Mouse (Mus musculus) lung, postnatal 0 days (tissue): ENCODE results near the gene Apc2. TPM values are rescaled to one million over a fixed set of nuclear protein-coding genes. Genes with fewer than 3 reads are reported as not detected.

ENCODE experiments used
- ATAC-seq: fragments of 200-750 bp; cut with Nextera tagmentation; 2 replicates; pipeline ENCODE4 v1.8.0; 2017; ENCODE audit warnings: moderate library complexity
- DNase-seq: peaks from one replicate; pipeline ENCODE4 v3.0.0-alpha.2; 2016; ENCODE audit warnings: low spot score
- H3K27ac ChIP-seq: fragments of 300-500 bp; sonication (generic); 2 replicates; pipeline ENCODE4 v1.5.1; 2014; ENCODE audit warnings: antibody characterized with exemption, mild to moderate bottlenecking, low read length, mixed read lengths
- H3K27me3 ChIP-seq: fragments of 300-500 bp; sonication (generic); replicated peaks from 2 replicates; pipeline ENCODE4 v1.6.1; 2014; ENCODE audit warnings: low read length, mixed read lengths; ENCODE audit not compliant: insufficient read depth
- H3K36me3 ChIP-seq: fragments of 300-500 bp; sonication (generic); 2 replicates; pipeline ENCODE4 v1.6.1; 2014; ENCODE audit warnings: low read length, mixed read lengths; ENCODE audit not compliant: insufficient read depth
- H3K4me1 ChIP-seq: fragments of 300-500 bp; sonication (generic); 2 replicates; pipeline ENCODE4 v1.6.1; 2014; ENCODE audit warnings: antibody characterized with exemption, low read depth, low read length, mixed read lengths; ENCODE audit not compliant: insufficient read depth
- H3K4me2 ChIP-seq: fragments of 300-500 bp; sonication (generic); replicated peaks from 2 replicates; pipeline ENCODE4 v1.6.1; 2014; ENCODE audit warnings: low read depth, mild to moderate bottlenecking, low read length, moderate library complexity, mixed read lengths
- H3K4me3 ChIP-seq: fragments of 300-500 bp; sonication (generic); 2 replicates; pipeline ENCODE4 v1.5.1; 2014; ENCODE audit warnings: low read depth, low read length
- H3K9ac ChIP-seq: fragments of 300-500 bp; sonication (generic); replicated peaks from 2 replicates; pipeline ENCODE4 v1.6.1; 2014; ENCODE audit warnings: low read depth, mild to moderate bottlenecking
- H3K9me3 ChIP-seq: fragments of 300-500 bp; sonication (generic); 2 replicates; pipeline ENCODE4 v1.6.1; 2016; ENCODE audit warnings: low read length, mixed read lengths
- CTCF ChIP-seq: IDR thresholded peaks from 2 replicates; pipeline ENCODE4 v1.5.1; 2016; ENCODE audit warnings: antibody characterized with exemption, mild to moderate bottlenecking
- EP300 ChIP-seq: IDR thresholded peaks from 2 replicates; pipeline ENCODE4 v1.6.1; 2016; ENCODE audit warnings: antibody characterized with exemption, mild to moderate bottlenecking, control low read depth
- WGBS: fragments of 180-500 bp; shearing (Covaris S2); extraction: QIAGEN DNeasy Blood & Tissue Kit; methylation state at CpG from one replicate; pipeline ENCODE4 v1.1.7; 2014; 5-methylcytosine and 5-hydroxymethylcytosine counted together
- polyA plus RNA-seq: library from polyadenylated mRNA; unstranded; fragments of >200 nt; fragmentation: Nextera tagmentation; extraction: Ambion mirVana; gene quantifications from 2 replicates; pipeline ENCODE4 v1.2.1, GENCODE M21; 2015

Apc2 gene
- polyA plus RNA-seq, 1 experiment from 2014 or later: 0.85 TPM

GRCm38 (mm10) chr10:80279273-80279672 lies 16.5 kb upstream of the Apc2 start:
- no peak overlapping the region for H3K4me2 ChIP-seq
- peaks cover 10% of the 10 kb centered on the region for H3K4me1 ChIP-seq
- DNase-seq (no peak), ATAC-seq (no peak)
- H3K36me3 ChIP-seq: peaks cover 39% of the 10 kb centered on the region
- 80% methylated on average over 12 of the region's 12 CpGs for WGBS
- no peak overlapping the region for H3K4me3 ChIP-seq
- H3K27ac ChIP-seq: 0 out of 2 replicates have a peak overlapping the region, but pooled peaks have one; percentile 14
- H3K9ac ChIP-seq: no peak overlapping the region
- no peaks in the 10 kb centered on the region for H3K9me3 ChIP-seq
- TF ChIP-seq EP300: no peak
- no peak for TF ChIP-seq CTCF
- H3K27me3 ChIP-seq: no peaks in the 10 kb centered on the region

- peaks cover 39% of the 10 kb centered on the region for H3K36me3 ChIP-seq
- TF ChIP-seq EP300: 0 out of 2 replicates have a peak, but pooled peaks have one; percentile 32
- no peak for TF ChIP-seq CTCF
- no peak overlapping the region for H3K4me2 ChIP-seq
- H3K27me3 ChIP-seq: no peaks in the 10 kb centered on the region
- H3K27ac ChIP-seq: peak overlapping the region; percentile 95
- H3K9ac ChIP-seq: no peak overlapping the region
- no peak overlapping the region for H3K4me3 ChIP-seq
- H3K9me3 ChIP-seq: no peaks in the 10 kb centered on the region
- DNase-seq (peak; percentile 72), ATAC-seq (peak; percentile 15)
- H3K4me1 ChIP-seq: peaks cover 13% of the 10 kb centered on the region
- 41% methylated on average over 7 of the region's 7 CpGs for WGBS
Observed at GRCm38 (mm10) chr10:80281304-80281703, 14.5 kb upstream of the Apc2 start.

GRCm38 (mm10) chr10:80281921-80282371 lies 13.8 kb upstream of the Apc2 start:
- no peaks in the 10 kb centered on the region for H3K9me3 ChIP-seq
- peaks cover 13% of the 10 kb centered on the region for H3K4me1 ChIP-seq
- no peak overlapping the region for H3K4me3 ChIP-seq
- H3K4me2 ChIP-seq: no peak overlapping the region
- TF ChIP-seq CTCF: no peak
- TF ChIP-seq EP300: no peak; the same call in 1 of the 2 replicates
- H3K27me3 ChIP-seq: no peaks in the 10 kb centered on the region
- peaks cover 37% of the 10 kb centered on the region for H3K36me3 ChIP-seq
- ATAC-seq: peak; percentile 82
- H3K9ac ChIP-seq: no peak overlapping the region
- DNase-seq: peak; percentile 91
- WGBS: 52% methylated on average over 8 of the region's 8 CpGs
- peak overlapping the region; percentile 95 for H3K27ac ChIP-seq

- Histone ChIP-seq H3K9me3 (no peaks in the 10 kb centered on the region), H3K4me2 (0 out of 2 replicates have a peak overlapping the region, but pooled peaks have one; percentile 17), H3K4me1 (peaks cover 13% of the 10 kb centered on the region), H3K4me3 (no peak overlapping the region), H3K9ac (no peak overlapping the region), H3K27me3 (no peaks in the 10 kb centered on the region), H3K27ac (peak overlapping the region; percentile 95), H3K36me3 (peaks cover 29% of the 10 kb centered on the region)
- WGBS: 64% methylated on average over 20 of the region's 20 CpGs
- ATAC-seq (peak; percentile 79), DNase-seq (peak; percentile 85)
- TF ChIP-seq CTCF (no peak), EP300 (peak; percentile 74)
Observed at GRCm38 (mm10) chr10:80282481-80283441, 13.0 kb upstream of the Apc2 start.

GRCm38 (mm10) chr10:80285222-80286070 lies 10.3 kb upstream of the Apc2 start:
- no peak overlapping the region for H3K9ac ChIP-seq
- H3K4me3 ChIP-seq: no peak overlapping the region
- H3K4me1 ChIP-seq: peaks cover 13% of the 10 kb centered on the region
- peak overlapping the region; percentile 95 for H3K27ac ChIP-seq
- DNase-seq (peak; percentile 4), ATAC-seq (no peak)
- H3K27me3 ChIP-seq: no peaks in the 10 kb centered on the region
- 0 out of 2 replicates have a peak, but pooled peaks cover 6% of the 10 kb centered on the region for H3K36me3 ChIP-seq
- no peaks in the 10 kb centered on the region for H3K9me3 ChIP-seq
- no peak overlapping the region for H3K4me2 ChIP-seq
- WGBS: 68% methylated on average over 15 of the region's 15 CpGs
- no peak for TF ChIP-seq EP300
- no peak for TF ChIP-seq CTCF
